Mouse (Mus musculus) CD4-positive helper T cell, adult 2 months (primary cell): Measurements from ENCODE around the gene Golph3.
A peak's percentile ranks its signal among the peaks of the same experiment; 100 is the strongest.

Source experiments
- DNase-seq: peaks from one replicate; pipeline ENCODE4 v3.0.0-alpha.2; 2012; ENCODE audit warnings: low read depth, missing footprints, low spot score

Golph3 gene

GRCm38 (mm10) chr15:12380057-12380456 lies 58.8 kb downstream of the Golph3 start:
- DNase-seq = no peak

GRCm38 (mm10) chr15:12380548-12380947 lies 59.3 kb downstream of the Golph3 start:
- DNase-seq = peak; percentile 84

- DNase-seq = no peak
Measured at GRCm38 (mm10) chr15:12384679-12385078, 63.4 kb downstream of the Golph3 start.

GRCm38 (mm10) chr15:12388726-12389489 lies 67.7 kb downstream of the Golph3 start:
- DNase-seq = no peak

- no peak for DNase-seq
Measured at GRCm38 (mm10) chr15:12394758-12395157, 73.5 kb downstream of the Golph3 start.

- DNase-seq = no peak
Measured at GRCm38 (mm10) chr15:12397032-12397431, 75.8 kb downstream of the Golph3 start.
